Mouse (Mus musculus): Measurements from ENCODE around the gene Zfp952. TPM values are rescaled to one million over a fixed set of nuclear protein-coding genes. Genes with fewer than 3 reads are reported as not detected.

The Zfp952 gene
- polyA plus RNA-seq (2017; shearing (Covaris generic)) = 19.0 TPM

GRCm38 (mm10) chr17:32992699-32993474 lies at the start of gene Zfp952:
Zfp952 (plus strand) TSS chr17:32993129.

GRCm38 (mm10) chr17:32947215-32947914 lies 45.6 kb upstream of the Zfp952 start, which contains the start of gene Cyp4f13:
Cyp4f13 (minus strand) TSS chr17:32947402.

GRCm38 (mm10) chr17:32965623-32966290 lies 27.2 kb upstream of the Zfp952 start, which contains the start of gene Zfp472:
Zfp472 (plus strand) TSS chr17:32965814.

GRCm38 (mm10) chr17:33032900-33033891 lies 40.3 kb downstream of the Zfp952 start, which contains the start of gene Zfp763:
Zfp763 (minus strand) TSS chr17:33033402.

Other genes starting within 250 kb of the Zfp952 start
- gene Zfp871, start 204.8 kb upstream of the Zfp952 start, polyA plus RNA-seq (2017; shearing (Covaris generic)) = 35.1 TPM
- gene Zfp811, start 183.2 kb upstream of the Zfp952 start, polyA plus RNA-seq (2017; shearing (Covaris generic)) = 0.20 TPM
- 13.4 TPM for gene Zfp799, start 162.9 kb upstream of the Zfp952 start, polyA plus RNA-seq (2017; shearing (Covaris generic))
- 16.6 TPM for gene Zfp870, start 101.5 kb upstream of the Zfp952 start, polyA plus RNA-seq (2017; shearing (Covaris generic))
- gene Cyp4f14, start 75.8 kb upstream of the Zfp952 start, polyA plus RNA-seq (2017; shearing (Covaris generic)) = not detected
- 61.2 TPM for gene Cyp4f13, start 45.7 kb upstream of the Zfp952 start, polyA plus RNA-seq (2017; shearing (Covaris generic))
- 26.4 TPM for gene Zfp472, start 27.3 kb upstream of the Zfp952 start, polyA plus RNA-seq (2017; shearing (Covaris generic))
- gene Zfp763, start 40.3 kb downstream of the Zfp952 start, polyA plus RNA-seq (2017; shearing (Covaris generic)) = 11.1 TPM
- not detected for gene 4921501E09Rik, start 74.9 kb downstream of the Zfp952 start, polyA plus RNA-seq (2017; shearing (Covaris generic))
- 7.5 TPM for gene Zfp563, start 96.2 kb downstream of the Zfp952 start, polyA plus RNA-seq (2017; shearing (Covaris generic))
- not detected for gene Morc2b, start 146.6 kb downstream of the Zfp952 start, polyA plus RNA-seq (2017; shearing (Covaris generic))
- not detected for gene Olfr55, start 175.3 kb downstream of the Zfp952 start, polyA plus RNA-seq (2017; shearing (Covaris generic))
- not detected for gene Olfr239, start 198.2 kb downstream of the Zfp952 start, polyA plus RNA-seq (2017; shearing (Covaris generic))
- not detected for gene Olfr1564, start 228.6 kb downstream of the Zfp952 start, polyA plus RNA-seq (2017; shearing (Covaris generic))